Mouse (Mus musculus) forebrain, embryonic 12.5 days (tissue): Measurements from ENCODE around the gene Cxcr6. TPM values are rescaled to one million over a fixed set of nuclear protein-coding genes. Genes with fewer than 3 reads are reported as not detected.
A peak's percentile ranks its signal among the peaks of the same experiment; 100 is the strongest.

Source experiments
- ATAC-seq: fragments of 200-750 bp; cut with Nextera tagmentation; 2 replicates; pipeline ENCODE4 v1.8.0; 2017; ENCODE audit warnings: moderate TSS enrichment; ENCODE audit not compliant: low FRiP score
- H3K27ac ChIP-seq: fragments of 300-500 bp; sonication (generic); 2 replicates; pipeline ENCODE4 v1.5.1; 2016; ENCODE audit warnings: mild to moderate bottlenecking
- H3K27me3 ChIP-seq: fragments of 300-500 bp; sonication (generic); 2 replicates; pipeline ENCODE4 v1.6.1; 2016; ENCODE audit warnings: mild to moderate bottlenecking
- H3K36me3 ChIP-seq: fragments of 300-500 bp; sonication (generic); replicated peaks from 2 replicates; pipeline ENCODE4 v1.6.1; 2016; ENCODE audit warnings: mild to moderate bottlenecking
- H3K4me1 ChIP-seq: fragments of 300-500 bp; sonication (generic); 2 replicates; pipeline ENCODE4 v1.6.1; 2016
- H3K4me2 ChIP-seq: fragments of 300-500 bp; sonication (generic); 2 replicates; pipeline ENCODE4 v1.6.1; 2016; ENCODE audit warnings: mild to moderate bottlenecking, moderate library complexity
- H3K4me3 ChIP-seq: fragments of 300-500 bp; sonication (generic); replicated peaks from 2 replicates; pipeline ENCODE4 v1.5.1; 2016; ENCODE audit warnings: mild to moderate bottlenecking
- H3K9ac ChIP-seq: fragments of 300-500 bp; sonication (generic); 2 replicates; pipeline ENCODE4 v1.6.1; 2016; ENCODE audit warnings: mild to moderate bottlenecking
- H3K9me3 ChIP-seq: fragments of 300-500 bp; sonication (generic); 2 replicates; pipeline ENCODE4 v1.6.1; 2016
- WGBS: fragments of 180-500 bp; shearing (Covaris S2); methylation state at CpG from one replicate; pipeline ENCODE4 v1.1.7; 2016; 5-methylcytosine and 5-hydroxymethylcytosine counted together
- polyA plus RNA-seq: library from polyadenylated mRNA; unstranded; fragments of >200 nt; fragmentation: Nextera tagmentation; extraction: Ambion mirVana; gene quantifications from 2 replicates; pipeline ENCODE4 v1.2.1, GENCODE M21; 2016

Gene Cxcr6
- polyA plus RNA-seq, 1 experiment from 2014 or later = 0.13 TPM

GRCm38 (mm10) chr9:123828916-123829315, 22.6 kb downstream of the Cxcr6 start:
- H3K36me3 ChIP-seq = peaks cover 60% of the 10 kb centered on the region
- no peak for ATAC-seq
- 94% methylated on average over 4 of the region's 4 CpGs for WGBS

GRCm38 (mm10) chr9:123835851-123836250, 29.6 kb downstream of the Cxcr6 start:
- Histone ChIP-seq H3K27me3 (no peaks in the 10 kb centered on the region), H3K4me1 (no peaks in the 10 kb centered on the region), H3K4me2 (no peak overlapping the region), H3K4me3 (no peak overlapping the region), H3K36me3 (peaks cover 25% of the 10 kb centered on the region), H3K9me3 (no peaks in the 10 kb centered on the region), H3K9ac (no peak overlapping the region), H3K27ac (no peak overlapping the region)
- no peak for ATAC-seq
- WGBS = 97% methylated on average over 3 of the region's 3 CpGs

More at GRCm38 (mm10) chr9:123828916-123829315, 22.6 kb downstream of the Cxcr6 start:
- Histone ChIP-seq H3K4me1 (no peaks in the 10 kb centered on the region), H3K27ac (no peak overlapping the region), H3K27me3 (no peaks in the 10 kb centered on the region), H3K9me3 (no peaks in the 10 kb centered on the region), H3K4me3 (no peak overlapping the region), H3K4me2 (no peak overlapping the region), H3K9ac (no peak overlapping the region)

- H3K4me3 ChIP-seq = no peak overlapping the region
- no peaks in the 10 kb centered on the region for H3K27me3 ChIP-seq
- H3K9ac ChIP-seq = no peak overlapping the region
- 94% methylated on average over 6 of the region's 6 CpGs for WGBS
- no peaks in the 10 kb centered on the region for H3K9me3 ChIP-seq
- no peaks in the 10 kb centered on the region for H3K4me1 ChIP-seq
- peaks cover 25% of the 10 kb centered on the region for H3K36me3 ChIP-seq
- ATAC-seq = no peak
- H3K4me2 ChIP-seq = no peak overlapping the region
- H3K27ac ChIP-seq = no peak overlapping the region
Observed at GRCm38 (mm10) chr9:123840243-123840642, 34.0 kb downstream of the Cxcr6 start.

- H3K4me1 ChIP-seq = no peaks in the 10 kb centered on the region
- no peak overlapping the region for H3K9ac ChIP-seq
- WGBS = 92% methylated on average over 3 of the region's 3 CpGs
- no peak overlapping the region for H3K27ac ChIP-seq
- no peak for ATAC-seq
- H3K27me3 ChIP-seq = no peaks in the 10 kb centered on the region
- no peak overlapping the region for H3K4me2 ChIP-seq
- H3K36me3 ChIP-seq = 0 out of 2 replicates have a peak, but pooled peaks cover 11% of the 10 kb centered on the region
- no peak overlapping the region for H3K4me3 ChIP-seq
- no peaks in the 10 kb centered on the region for H3K9me3 ChIP-seq
Observed at GRCm38 (mm10) chr9:123844468-123844867, 38.2 kb downstream of the Cxcr6 start.

- H3K9ac ChIP-seq = no peak overlapping the region
- ATAC-seq = no peak
- H3K27ac ChIP-seq = no peak overlapping the region
- H3K27me3 ChIP-seq = no peaks in the 10 kb centered on the region
- 0 out of 2 replicates have a peak, but pooled peaks cover 11% of the 10 kb centered on the region for H3K36me3 ChIP-seq
- WGBS = 84% methylated on average over 3 of the region's 3 CpGs
- no peak overlapping the region for H3K4me3 ChIP-seq
- peaks cover 3% of the 10 kb centered on the region for H3K4me1 ChIP-seq
- no peaks in the 10 kb centered on the region for H3K9me3 ChIP-seq
- H3K4me2 ChIP-seq = no peak overlapping the region
Observed at GRCm38 (mm10) chr9:123845120-123845519, 38.8 kb downstream of the Cxcr6 start.

- ATAC-seq = no peak
- Histone ChIP-seq H3K27me3 (no peaks in the 10 kb centered on the region), H3K4me1 (peaks cover 13% of the 10 kb centered on the region), H3K27ac (no peak overlapping the region), H3K4me3 (no peak overlapping the region), H3K9ac (no peak overlapping the region), H3K36me3 (0 out of 2 replicates have a peak, but pooled peaks cover 7% of the 10 kb centered on the region), H3K4me2 (no peak overlapping the region), H3K9me3 (no peaks in the 10 kb centered on the region)
- 81% methylated on average over 1 of the region's 1 CpGs for WGBS
Observed at GRCm38 (mm10) chr9:123846490-123846889, 40.2 kb downstream of the Cxcr6 start.

GRCm38 (mm10) chr9:123849976-123850695, 43.9 kb downstream of the Cxcr6 start:
- H3K27ac ChIP-seq = no peak overlapping the region
- 71% methylated on average over 2 of the region's 2 CpGs for WGBS
- H3K4me1 ChIP-seq = peaks cover 16% of the 10 kb centered on the region
- no peaks in the 10 kb centered on the region for H3K36me3 ChIP-seq
- no peak for ATAC-seq
- no peaks in the 10 kb centered on the region for H3K27me3 ChIP-seq
- H3K9me3 ChIP-seq = no peaks in the 10 kb centered on the region
- H3K4me2 ChIP-seq = peak overlapping the region; percentile 80; the same call in 1 of the 2 replicates
- no peak overlapping the region for H3K4me3 ChIP-seq
- no peak overlapping the region for H3K9ac ChIP-seq

- Histone ChIP-seq H3K4me2 (peak overlapping the region; percentile 80), H3K9me3 (no peaks in the 10 kb centered on the region), H3K4me3 (peak overlapping the region; percentile 69), H3K36me3 (no peaks in the 10 kb centered on the region), H3K9ac (peak overlapping the region; percentile 63; the same call in 1 of the 2 replicates), H3K4me1 (peaks cover 16% of the 10 kb centered on the region), H3K27me3 (no peaks in the 10 kb centered on the region), H3K27ac (no peak overlapping the region)
- WGBS = 10% methylated on average over 2 of the region's 2 CpGs
- ATAC-seq = no peak
Observed at GRCm38 (mm10) chr9:123850705-123851061, 44.4 kb downstream of the Cxcr6 start.

GRCm38 (mm10) chr9:123851062-123851712, 44.9 kb downstream of the Cxcr6 start:
- H3K9me3 ChIP-seq = no peaks in the 10 kb centered on the region
- peaks cover 16% of the 10 kb centered on the region for H3K4me1 ChIP-seq
- H3K9ac ChIP-seq = peak overlapping the region; percentile 63
- peak overlapping the region; percentile 84 for H3K27ac ChIP-seq
- H3K4me3 ChIP-seq = peak overlapping the region; percentile 69
- H3K36me3 ChIP-seq = no peaks in the 10 kb centered on the region
- no peaks in the 10 kb centered on the region for H3K27me3 ChIP-seq
- peak overlapping the region; percentile 80 for H3K4me2 ChIP-seq
- WGBS = under 1% methylated on average over 27 of the region's 27 CpGs
- ATAC-seq = peak; percentile 81

GRCm38 (mm10) chr9:123851713-123852448, 45.6 kb downstream of the Cxcr6 start, which contains the start of gene Fyco1:
Fyco1 (minus strand) TSS chr9:123851899.
- under 1% methylated on average over 47 of the region's 47 CpGs for WGBS
- Histone ChIP-seq H3K27me3 (no peaks in the 10 kb centered on the region), H3K4me1 (peaks cover 16% of the 10 kb centered on the region), H3K4me3 (peak within 1 kb of the TSS; percentile 69), H3K27ac (peak within 1 kb of the TSS; percentile 84), H3K36me3 (no peaks in the 10 kb centered on the region), H3K9me3 (no peaks in the 10 kb centered on the region), H3K4me2 (peak within 1 kb of the TSS; percentile 80), H3K9ac (peak within 1 kb of the TSS; percentile 63)
- ATAC-seq = peak; percentile 97

GRCm38 (mm10) chr9:123852449-123853390, 46.4 kb downstream of the Cxcr6 start:
- Histone ChIP-seq H3K4me2 (peak overlapping the region; percentile 54), H3K4me1 (peaks cover 16% of the 10 kb centered on the region), H3K9me3 (no peaks in the 10 kb centered on the region), H3K27me3 (no peaks in the 10 kb centered on the region), H3K9ac (peak overlapping the region; percentile 44; the same call in 1 of the 2 replicates), H3K27ac (no peak overlapping the region), H3K4me3 (peak overlapping the region; percentile 69), H3K36me3 (no peaks in the 10 kb centered on the region)
- WGBS = 60% methylated on average over 5 of the region's 5 CpGs
- peak; percentile 39 for ATAC-seq
